ENCODE assay signal across 26 mouse cellular contexts in genomic region chr3:100535298-100535697, GRCm38 (mm10). TPM values are rescaled to one million over a fixed set of nuclear protein-coding genes. Genes with fewer than 3 reads are reported as not detected.
A peak's percentile ranks its signal among the peaks of the same experiment; 100 is the strongest.
DNase-seq lines count a peak whose midpoint lies in the region; ATAC-seq and TF ChIP-seq lines count a peak whose summit lies in the region.
"Had no signal": no experiment of that assay in that cellular context is flagged by ENCODE, and none has a peak within 500 bp of the region (broad histone marks: within the 10 kb centered on the region; RNA-seq: fewer than 3 reads in every experiment).

No protein-coding gene starts in this region.

- 43% methylated on average over 3 of the region's 3 CpGs for WGBS in lung, embryonic 15.5 days

- H3K27me3 ChIP-seq in lung, embryonic 15.5 days, result no peaks in the 10 kb centered on the region
- no peaks in the 10 kb centered on the region for H3K27me3 ChIP-seq in E14TG2a.4 (ENCODE audit: insufficient read depth, low read length)
- H3K27me3 ChIP-seq: embryonic facial prominence, embryonic 15.5 days; hindbrain, embryonic 12.5 days; hindbrain, embryonic 15.5 days; Patski had no signal

- TF ChIP-seq CTCF in E14TG2a.4 (conservative IDR thresholded peaks at IDR 0.05; ENCODE audit: low read length), result no peak

- ATAC-seq in lung, embryonic 15.5 days (ENCODE audit: borderline replicate concordance, extremely low read depth, low FRiP score, low TSS enrichment), result peak; percentile 19; the same call in 1 of the 2 replicates
- ATAC-seq: CD4-positive, CD25-positive, alpha-beta regulatory T cell, adult 4 months; forebrain, embryonic 14.5 days; forebrain, postnatal 0 days; Patski had no signal

- H3K9ac ChIP-seq in lung, embryonic 15.5 days, result no peak overlapping the region
- H3K9ac ChIP-seq: embryonic facial prominence, embryonic 15.5 days; forebrain, postnatal 0 days; hindbrain, embryonic 12.5 days; hindbrain, embryonic 15.5 days had no signal

- H3K4me1 ChIP-seq in lung, embryonic 15.5 days, result no peaks in the 10 kb centered on the region
- peaks cover 16% of the 10 kb centered on the region for H3K4me1 ChIP-seq in E14TG2a.4 (replicated peaks; ENCODE audit: low read depth, low read length)
- H3K4me1 ChIP-seq: embryonic facial prominence, embryonic 15.5 days; hindbrain, embryonic 12.5 days; hindbrain, embryonic 15.5 days had no signal

- DNase-seq in lung, postnatal 4 days, result no peak
- peak; percentile 44 for DNase-seq in lung, postnatal 36 days
- no peak for DNase-seq in lung, postnatal 14 days
- peak; percentile 17 for DNase-seq in ZHBTc4 (ENCODE audit: low read depth, low spot score)
- no peak for DNase-seq in embryo, embryonic 10 days (ENCODE audit: low spot score)
- DNase-seq in spleen, adult 18-20 months, result no peak
- DNase-seq: adrenal gland, adult 2 months; adrenal gland, postnatal 14 days; cerebellum, adult 11 months; cerebellum, adult 2 months; cerebellum, adult 9-11 months; cerebellum, postnatal 25 days; embryo, embryonic 11 days; forebrain, postnatal 0 days; gastrocnemius, adult 2 months; gastrocnemius, postnatal 14 days; heart, adult 11 months had no signal

- H3K9me3 ChIP-seq in lung, embryonic 15.5 days, result no peaks in the 10 kb centered on the region
- no peaks in the 10 kb centered on the region for H3K9me3 ChIP-seq in E14TG2a.4 (ENCODE audit: low read length)
- H3K9me3 ChIP-seq: embryonic facial prominence, embryonic 15.5 days; hindbrain, embryonic 12.5 days; hindbrain, embryonic 15.5 days had no signal

- H3K36me3 ChIP-seq in lung, embryonic 15.5 days, result no peaks in the 10 kb centered on the region
- no peaks in the 10 kb centered on the region for H3K36me3 ChIP-seq in E14TG2a.4 (ENCODE audit: insufficient read depth, low read length)
- H3K36me3 ChIP-seq: embryonic facial prominence, embryonic 15.5 days; hindbrain, embryonic 12.5 days; hindbrain, embryonic 15.5 days had no signal

- no peak overlapping the region for H3K4me2 ChIP-seq in lung, embryonic 15.5 days
- H3K4me2 ChIP-seq: embryonic facial prominence, embryonic 15.5 days; heart, embryonic 11.5 days; hindbrain, embryonic 12.5 days; hindbrain, embryonic 15.5 days had no signal

- no peak overlapping the region for H3K27ac ChIP-seq in lung, embryonic 15.5 days
- H3K27ac ChIP-seq: embryonic facial prominence, embryonic 15.5 days; gastrocnemius, adult 2 months; hindbrain, embryonic 12.5 days; hindbrain, embryonic 15.5 days had no signal

- no peak overlapping the region for H3K4me3 ChIP-seq in lung, embryonic 15.5 days
- H3K4me3 ChIP-seq in E14TG2a.4 (replicated peaks; ENCODE audit: low read length), result 0 out of 2 replicates have a peak overlapping the region, but pooled peaks have one; percentile 13
- H3K4me3 ChIP-seq: embryonic facial prominence, embryonic 15.5 days; gastrocnemius, adult 2 months; hindbrain, embryonic 12.5 days; hindbrain, embryonic 15.5 days had no signal

RNA-seq across cellular contexts. Expression of gene Tent5c, which starts 46.2 kb away (rescaled TPM):
- 12.4 and 12.8 TPM in 2 replicates for polyA plus RNA-seq in lung, embryonic 15.5 days (2015; fragmentation: Nextera tagmentation; extraction: Ambion mirVana)

Comparison
In these comparisons a context has a peak if more than half of its experiments do, and no peak if none do; other contexts are left out.
1. DNase-seq: peak in lung, postnatal 36 days (single experiment) and ZHBTc4 (single experiment); none in lung, postnatal 4 days (0 of 2), lung, postnatal 14 days (single experiment), embryo, embryonic 10 days (single experiment) and spleen, adult 18-20 months (0 of 2).